Mouse (Mus musculus): ENCODE data around the gene Asb1. TPM values are rescaled to one million over a fixed set of nuclear protein-coding genes. Genes with fewer than 3 reads are reported as not detected.

Asb1 gene
- polyA plus RNA-seq, 1 experiment: 14.9 TPM

GRCm38 (mm10) chr1:91525838-91526237, 14.5 kb upstream of the Asb1 start:
- H3K4me2 ChIP-seq (ENCODE audit: low read depth): no peak overlapping the region
- no peak for TF ChIP-seq USF1 (IDR thresholded peaks at IDR 0.05; ENCODE audit: low read depth)
- H3ac ChIP-seq (ENCODE audit: control insufficient read depth, insufficient read length): no peak overlapping the region
- H3K79me2 ChIP-seq (ENCODE audit: control insufficient read depth, insufficient read depth): no peaks in the 10 kb centered on the region
- no peaks in the 10 kb centered on the region for H3K27me3 ChIP-seq (ENCODE audit: control insufficient read depth, insufficient read depth, insufficient read length)
- H3K36me3 ChIP-seq (ENCODE audit: control insufficient read depth, insufficient read depth): peaks cover 17% of the 10 kb centered on the region
- H3K4me3 ChIP-seq: no peak overlapping the region

GRCm38 (mm10) chr1:91530166-91530565, 10.2 kb upstream of the Asb1 start:
- Histone ChIP-seq H3K4me2 (ENCODE audit: low read depth) (no peak overlapping the region), H3K36me3 (ENCODE audit: control insufficient read depth, insufficient read depth) (peaks cover 12% of the 10 kb centered on the region), H3ac (ENCODE audit: control insufficient read depth, insufficient read length) (no peak overlapping the region), H3K4me3 (no peak overlapping the region), H3K27me3 (ENCODE audit: control insufficient read depth, insufficient read depth, insufficient read length) (no peaks in the 10 kb centered on the region), H3K79me2 (ENCODE audit: control insufficient read depth, insufficient read depth) (no peaks in the 10 kb centered on the region)
- TF ChIP-seq CEBPB (IDR thresholded peaks at IDR 0.05; ENCODE audit: insufficient read depth, poor library complexity, severe bottlenecking) (no peak), USF1 (IDR thresholded peaks at IDR 0.05; ENCODE audit: low read depth) (no peak), TCF3 (IDR thresholded peaks at IDR 0.05; ENCODE audit: insufficient read length, low read depth) (no peak), E2F4 (IDR thresholded peaks at IDR 0.05; ENCODE audit: insufficient read depth) (no peak), REST (IDR thresholded peaks at IDR 0.05; ENCODE audit: insufficient read depth, insufficient read length) (no peak), POLR2AphosphoS2 (IDR thresholded peaks at IDR 0.05; ENCODE audit: insufficient read length, low read depth) (no peak)

GRCm38 (mm10) chr1:91532243-91532642, 8.1 kb upstream of the Asb1 start:
- Histone ChIP-seq H3K4me2 (ENCODE audit: low read depth) (no peak overlapping the region), H3K79me2 (ENCODE audit: control insufficient read depth, insufficient read depth) (no peaks in the 10 kb centered on the region), H3K27me3 (ENCODE audit: control insufficient read depth, insufficient read depth, insufficient read length) (no peaks in the 10 kb centered on the region), H3K4me3 (no peak overlapping the region), H3K36me3 (ENCODE audit: control insufficient read depth, insufficient read depth) (peaks cover 12% of the 10 kb centered on the region), H3ac (ENCODE audit: control insufficient read depth, insufficient read length) (no peak overlapping the region)
- no peak for TF ChIP-seq POLR2A (IDR thresholded peaks at IDR 0.05; ENCODE audit: insufficient read length, low read depth)
- TF ChIP-seq USF1 (IDR thresholded peaks at IDR 0.05; ENCODE audit: low read depth): no peak
- TF ChIP-seq MYOG (IDR thresholded peaks at IDR 0.05; ENCODE audit: control insufficient read depth in 1 of 3, insufficient read depth in 1 of 3, insufficient read length in 2 of 3, low read depth in 2 of 3): no peak
- no peak for TF ChIP-seq SRF (IDR thresholded peaks at IDR 0.05; ENCODE audit: control insufficient read depth, insufficient read length, low read depth)
- no peak for TF ChIP-seq E2F4 (IDR thresholded peaks at IDR 0.05; ENCODE audit: insufficient read depth)
- TF ChIP-seq REST (IDR thresholded peaks at IDR 0.05; ENCODE audit: insufficient read depth, insufficient read length): no peak
- no peak for TF ChIP-seq CEBPB (IDR thresholded peaks at IDR 0.05; ENCODE audit: insufficient read depth, poor library complexity, severe bottlenecking)
- TF ChIP-seq MAX (IDR thresholded peaks at IDR 0.05; ENCODE audit: low read depth): no peak
- TF ChIP-seq POLR2AphosphoS2 (IDR thresholded peaks at IDR 0.05; ENCODE audit: insufficient read length, low read depth): no peak
- TF ChIP-seq TCF12 (IDR thresholded peaks at IDR 0.05; ENCODE audit: insufficient read depth, poor library complexity, severe bottlenecking): no peak
- no peak for TF ChIP-seq MYOD1 (IDR thresholded peaks at IDR 0.05; ENCODE audit: control insufficient read depth in 1 of 3, insufficient read length in 2 of 3, low read depth in 2 of 3)
- no peak for TF ChIP-seq TCF3 (IDR thresholded peaks at IDR 0.05; ENCODE audit: insufficient read length, low read depth)

GRCm38 (mm10) chr1:91532892-91533291, 7.5 kb upstream of the Asb1 start:
- no peak overlapping the region for H3K4me2 ChIP-seq (ENCODE audit: low read depth)
- H3K27me3 ChIP-seq (ENCODE audit: control insufficient read depth, insufficient read depth, insufficient read length): no peaks in the 10 kb centered on the region
- no peak overlapping the region for H3ac ChIP-seq (ENCODE audit: control insufficient read depth, insufficient read length)
- H3K36me3 ChIP-seq (ENCODE audit: control insufficient read depth, insufficient read depth): peaks cover 12% of the 10 kb centered on the region
- no peak for TF ChIP-seq REST (IDR thresholded peaks at IDR 0.05; ENCODE audit: insufficient read depth, insufficient read length)
- TF ChIP-seq SRF (IDR thresholded peaks at IDR 0.05; ENCODE audit: control insufficient read depth, insufficient read length, low read depth): no peak
- no peak for TF ChIP-seq MYOD1 (IDR thresholded peaks at IDR 0.05; ENCODE audit: control insufficient read depth in 1 of 3, insufficient read length in 2 of 3, low read depth in 2 of 3)
- no peak for TF ChIP-seq TCF12 (IDR thresholded peaks at IDR 0.05; ENCODE audit: insufficient read depth, poor library complexity, severe bottlenecking)
- TF ChIP-seq CEBPB (IDR thresholded peaks at IDR 0.05; ENCODE audit: insufficient read depth, poor library complexity, severe bottlenecking): no peak
- TF ChIP-seq MYOG (IDR thresholded peaks at IDR 0.05; ENCODE audit: control insufficient read depth in 1 of 3, insufficient read depth in 1 of 3, insufficient read length in 2 of 3, low read depth in 2 of 3): no peak
- no peak for TF ChIP-seq MAX (IDR thresholded peaks at IDR 0.05; ENCODE audit: low read depth)
- TF ChIP-seq E2F4 (IDR thresholded peaks at IDR 0.05; ENCODE audit: insufficient read depth): no peak
- no peak for TF ChIP-seq USF1 (IDR thresholded peaks at IDR 0.05; ENCODE audit: low read depth)
- no peak for TF ChIP-seq TCF3 (IDR thresholded peaks at IDR 0.05; ENCODE audit: insufficient read length, low read depth)
- no peak for TF ChIP-seq POLR2A (IDR thresholded peaks at IDR 0.05; ENCODE audit: insufficient read length, low read depth)
- TF ChIP-seq POLR2AphosphoS2 (IDR thresholded peaks at IDR 0.05; ENCODE audit: insufficient read length, low read depth): no peak
- no peak overlapping the region for H3K4me3 ChIP-seq
- H3K79me2 ChIP-seq (ENCODE audit: control insufficient read depth, insufficient read depth): no peaks in the 10 kb centered on the region

DNA sequence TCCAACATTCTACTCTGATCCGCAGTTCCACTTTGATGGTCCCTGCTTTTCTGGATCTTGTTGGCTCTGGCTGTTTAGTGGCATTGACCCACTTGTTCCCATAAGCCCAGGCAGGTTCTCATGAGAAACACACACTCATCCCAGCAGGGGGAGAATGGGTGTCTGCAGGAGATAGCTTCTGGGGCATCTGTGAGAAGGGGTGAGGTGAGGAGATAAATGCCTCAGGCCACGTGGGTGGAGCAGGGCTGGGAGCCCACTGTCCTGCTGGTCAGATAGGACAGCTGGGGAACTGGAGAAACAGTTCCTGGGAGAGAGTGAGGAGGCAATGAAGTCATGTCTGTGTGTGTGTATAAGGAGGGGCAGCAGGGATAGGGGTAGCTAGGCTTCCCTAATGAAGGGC, 6.9 kb upstream of the Asb1 start:
- Histone ChIP-seq H3K27me3 (ENCODE audit: control insufficient read depth, insufficient read depth, insufficient read length) (no peaks in the 10 kb centered on the region), H3K36me3 (ENCODE audit: control insufficient read depth, insufficient read depth) (peaks cover 8% of the 10 kb centered on the region), H3K4me2 (ENCODE audit: low read depth) (no peak overlapping the region), H3K79me2 (ENCODE audit: control insufficient read depth, insufficient read depth) (no peaks in the 10 kb centered on the region), H3ac (ENCODE audit: control insufficient read depth, insufficient read length) (no peak overlapping the region), H3K4me3 (no peak overlapping the region)
- peak in 2 of 3 experiments; percentile 12 to 28 for TF ChIP-seq MYOD1 (IDR thresholded peaks at IDR 0.05; ENCODE audit: control insufficient read depth in 1 of 3, insufficient read length in 2 of 3, low read depth in 2 of 3)
- no peak for TF ChIP-seq POLR2A (IDR thresholded peaks at IDR 0.05; ENCODE audit: insufficient read length, low read depth)
- TF ChIP-seq MYOG (IDR thresholded peaks at IDR 0.05; ENCODE audit: control insufficient read depth in 1 of 3, insufficient read depth in 1 of 3, insufficient read length in 2 of 3, low read depth in 2 of 3): peak in 1 of 3 experiments; percentile 40

Data from myocyte (in vitro differentiated cells).